Mouse (Mus musculus) megakaryocyte, embryonic 14.5 days (primary cell): ENCODE data around the gene Cdc37l1.

Experiments
- FLI1 ChIP-seq: IDR thresholded peaks from 2 replicates; pipeline ENCODE4 v1.6.1; 2012; ENCODE audit warnings: low read length, inconsistent platforms, mixed read lengths
- GATA1 ChIP-seq: IDR thresholded peaks from 3 replicates; pipeline ENCODE4 v1.6.1; 2012; ENCODE audit warnings: mixed read lengths, low read length, inconsistent platforms, borderline replicate concordance

DNA sequence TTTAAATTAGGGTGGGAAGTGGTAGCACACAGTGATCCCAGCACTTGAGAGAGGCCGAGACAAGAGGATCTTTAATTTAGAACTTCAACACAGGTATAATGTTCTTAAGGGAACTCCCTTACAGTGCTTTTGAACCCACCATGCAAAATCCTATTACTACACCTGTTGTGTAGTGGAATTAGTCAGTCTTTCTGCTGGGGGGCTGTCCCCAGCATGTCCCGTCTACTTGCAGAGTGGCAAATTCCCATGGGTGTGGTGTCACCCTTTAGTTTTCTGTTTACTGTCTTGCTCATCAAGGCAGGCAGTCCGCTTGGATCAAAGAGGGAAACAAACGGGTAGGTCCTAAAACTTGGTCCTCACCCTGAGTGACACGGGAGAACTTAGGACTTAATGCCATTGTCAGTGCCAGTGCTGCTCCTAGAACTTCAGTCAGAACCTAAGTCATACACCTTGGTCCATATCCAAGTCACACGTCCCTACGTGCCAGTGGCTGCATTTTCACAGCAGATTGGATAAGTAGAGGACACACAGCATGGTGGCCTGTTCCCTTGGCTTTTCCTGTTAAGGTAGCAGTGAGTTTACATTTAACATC lies 31.7 kb downstream of the Cdc37l1 start:
- TF ChIP-seq FLI1, result no peak
- TF ChIP-seq GATA1, result no peak
